Mouse (Mus musculus): Measurements from ENCODE around the gene Runx1. TPM values are rescaled to one million over a fixed set of nuclear protein-coding genes. Genes with fewer than 3 reads are reported as not detected.

Gene Runx1
- total RNA-seq (2023): 100 to 1,000 TPM; 170 to 196 TPM

DNA sequence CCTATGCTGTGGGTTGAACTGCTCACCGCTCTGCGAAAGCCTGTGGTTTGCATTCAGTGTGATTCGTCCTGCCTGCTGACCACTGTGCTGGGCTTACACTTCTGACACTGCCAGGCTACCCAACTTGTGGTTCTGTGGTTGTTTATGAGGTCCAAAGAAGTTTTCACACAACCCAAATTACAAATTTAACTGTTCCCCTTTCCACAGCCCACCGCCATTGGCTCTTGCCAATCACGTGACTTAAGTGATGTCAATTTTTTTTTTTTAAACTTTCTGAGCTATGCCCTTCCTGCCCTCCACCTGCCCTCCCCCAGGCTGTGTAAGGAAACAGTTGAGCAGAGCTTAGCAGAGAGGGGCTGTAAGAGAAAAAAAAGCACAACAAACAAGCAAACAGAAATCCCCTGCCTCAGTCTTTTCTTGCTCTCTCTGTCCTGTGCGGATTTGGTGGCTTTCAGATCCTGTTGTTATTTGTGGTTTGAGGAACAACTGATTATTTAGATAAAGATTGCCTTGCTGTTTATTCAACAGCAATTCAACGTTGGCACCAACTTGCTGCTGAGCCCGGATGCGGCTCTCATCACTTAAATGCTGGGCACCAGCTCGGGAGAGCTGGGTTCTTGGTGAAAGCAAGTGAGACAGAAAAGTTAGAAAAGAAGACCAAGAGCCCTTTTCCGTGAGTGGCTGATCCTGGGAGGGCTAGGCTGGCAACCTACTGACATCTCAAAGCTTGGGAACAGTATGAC lies at the start of gene Runx1:
Gene Runx1, minus strand, starts transcription at position 242 of the 743 bp plus-strand sequence.

All from T-cell, adult 66 days (primary cell).